Mouse (Mus musculus) megakaryocyte, adult 5-6 weeks (primary cell): ENCODE results near the gene Gm13199. TPM values are rescaled to one million over a fixed set of nuclear protein-coding genes. Genes with fewer than 3 reads are reported as not detected.
A peak's percentile ranks its signal among the peaks of the same experiment; 100 is the strongest.

Experiments used
- ATAC-seq: 2 replicates; pipeline ENCODE4 v1.8.0; 2016; ENCODE audit warnings: mild to moderate bottlenecking, inconsistent platforms; ENCODE audit not compliant: poor library complexity, severe bottlenecking
- total RNA-seq, 2 experiments: library from RNA; stranded (forward) in 1 of 2; stranded (reverse) in 1 of 2; fragments of 153-499, 151-499 nt in 1 of 2; fragments of 221-1000, 200-1000 nt in 1 of 2; gene quantifications; 2 replicates each; pipeline versions ENCODE4 v1.2.3 to v1.2.4; 2015 to 2017

The Gm13199 gene
- total RNA-seq, 2 experiments from 2014 or later = 0.51 TPM; not detected in 1

DNA sequence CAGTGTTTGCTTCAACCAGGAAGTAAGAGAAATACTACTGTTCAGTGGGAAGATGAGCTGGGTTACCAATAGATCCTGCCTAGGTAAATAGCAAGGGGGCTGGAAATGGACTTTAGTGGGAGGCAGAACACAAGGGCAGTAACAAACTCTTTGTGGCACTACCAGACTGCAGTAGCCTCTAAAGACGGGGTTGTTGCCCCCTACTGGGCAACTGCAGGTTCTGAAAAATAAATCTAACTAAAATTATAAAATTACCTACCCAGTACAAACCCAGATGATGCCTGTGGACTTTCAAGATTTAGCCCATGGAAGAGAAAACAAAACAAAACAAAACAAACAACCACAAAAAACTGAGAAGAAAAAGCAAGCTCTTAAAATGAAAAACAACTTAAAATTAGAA is 38.5 kb downstream of the Gm13199 start:
- ATAC-seq = peak; percentile 56; the same call in 1 of the 2 replicates

DNA sequence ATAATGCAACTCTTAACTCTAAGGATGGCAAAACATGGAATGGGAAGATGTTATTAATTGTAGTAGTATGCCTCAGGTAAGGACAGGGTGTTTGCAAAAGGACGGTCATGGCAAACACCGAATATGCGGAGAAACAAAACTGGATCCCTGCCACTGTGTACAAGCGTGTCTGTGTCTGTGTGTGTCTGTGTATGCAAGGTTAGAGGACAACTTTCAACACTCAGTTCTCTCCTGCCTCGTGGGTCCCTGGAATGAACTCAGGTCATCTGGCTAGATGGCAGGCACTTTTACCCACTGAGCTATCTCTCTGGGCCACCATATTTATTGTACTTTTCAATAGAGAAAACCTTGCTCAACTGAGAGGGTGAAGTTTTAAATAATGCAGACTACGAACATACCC is 40.3 kb downstream of the Gm13199 start:
- no peak for ATAC-seq

DNA sequence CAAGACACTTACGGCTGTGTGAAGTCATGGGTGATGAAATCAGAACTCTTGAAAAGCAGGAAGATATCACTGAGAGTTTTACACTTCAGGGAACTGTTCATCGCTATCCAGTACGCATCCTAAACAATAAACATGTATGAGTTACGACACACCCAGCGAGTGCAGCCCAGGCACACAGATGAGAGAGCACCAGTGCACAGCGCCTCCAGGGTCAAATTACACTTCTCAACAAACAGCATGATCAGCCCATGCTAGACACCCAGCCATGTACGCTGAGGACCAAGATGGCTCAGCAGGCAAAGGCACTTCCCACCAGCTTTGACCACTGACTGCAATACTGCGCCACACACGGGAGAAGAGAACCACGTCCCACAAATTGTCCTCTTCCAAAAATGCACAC is 41.5 kb downstream of the Gm13199 start:
- no peak for ATAC-seq

Other genes with a start within 250 kb of the Gm13199 start
- 56.3 and 62.1 TPM in 2 replicates for gene Camk1d, start 148.4 kb downstream of the Gm13199 start, total RNA-seq (2015)
- gene Camk1d, start 148.4 kb downstream of the Gm13199 start, total RNA-seq (2017) = 31.3 and 45.6 TPM in 2 replicates
- 29.2 and 33.5 TPM in 2 replicates for gene Nudt5, start 17.9 kb downstream of the Gm13199 start, total RNA-seq (2015)
- gene Nudt5, start 17.9 kb downstream of the Gm13199 start, total RNA-seq (2017) = 25.1 and 31.2 TPM in 2 replicates
- 91.2 and 110 TPM in 2 replicates for gene Cdc123, start 17.8 kb downstream of the Gm13199 start, total RNA-seq (2015)
- 80.7 and 85.0 TPM in 2 replicates for gene Cdc123, start 17.8 kb downstream of the Gm13199 start, total RNA-seq (2017)
- gene Sec61a2, start 32.5 kb upstream of the Gm13199 start, total RNA-seq (2015) = 11.6 and 12.5 TPM in 2 replicates
- gene Sec61a2, start 32.5 kb upstream of the Gm13199 start, total RNA-seq (2017) = 4.0 and 5.7 TPM in 2 replicates
- gene Dhtkd1, start 79.9 kb upstream of the Gm13199 start, total RNA-seq (2015) = 2.0 TPM in 1 of 2 replicates, not detected in the other
- 0.24 TPM in 1 of 2 replicates, not detected in the other for gene Dhtkd1, start 79.9 kb upstream of the Gm13199 start, total RNA-seq (2017)
- gene Upf2, start 88.5 kb upstream of the Gm13199 start, total RNA-seq (2015) = 28.9 and 29.6 TPM in 2 replicates
- 27.6 and 32.9 TPM in 2 replicates for gene Upf2, start 88.5 kb upstream of the Gm13199 start, total RNA-seq (2017)